Mouse (Mus musculus) intestine, embryonic 16.5 days (tissue): ENCODE data around the gene Tapbp. TPM values are rescaled to one million over a fixed set of nuclear protein-coding genes. Genes with fewer than 3 reads are reported as not detected.
"Not testable (repeated sequence)": the region's sequence is repeated elsewhere in the genome, so short reads cannot be mapped to it uniquely, and the experiment has no call there.

Experiments
- ATAC-seq: fragments of 200-750 bp; cut with Nextera tagmentation; 2 replicates; pipeline ENCODE4 v1.8.0; 2017; ENCODE audit warnings: moderate TSS enrichment, moderate library complexity
- H3K27ac ChIP-seq: fragments of 300-500 bp; sonication (generic); 2 replicates; pipeline ENCODE4 v1.5.1; 2014; ENCODE audit warnings: mild to moderate bottlenecking, low read length
- H3K27me3 ChIP-seq: fragments of 300-500 bp; sonication (generic); replicated peaks from 2 replicates; pipeline ENCODE4 v1.6.1; 2014; ENCODE audit warnings: low read length, control low read depth, mixed read lengths; ENCODE audit not compliant: control insufficient read depth, insufficient read depth
- H3K36me3 ChIP-seq: fragments of 300-500 bp; sonication (generic); 2 replicates; pipeline ENCODE4 v1.6.1; 2014; ENCODE audit warnings: low read length, control low read depth; ENCODE audit not compliant: control insufficient read depth, insufficient read depth
- H3K4me1 ChIP-seq: fragments of 300-500 bp; sonication (generic); 2 replicates; pipeline ENCODE4 v1.6.1; 2014; ENCODE audit warnings: low read length, control low read depth, mixed read lengths; ENCODE audit not compliant: control insufficient read depth, insufficient read depth
- H3K4me2 ChIP-seq: fragments of 300-500 bp; sonication (generic); 2 replicates; pipeline ENCODE4 v1.6.1; 2014; ENCODE audit warnings: low read depth, low read length, control low read depth
- H3K4me3 ChIP-seq: fragments of 300-500 bp; sonication (generic); 2 replicates; pipeline ENCODE4 v1.5.1; 2014; ENCODE audit warnings: mild to moderate bottlenecking, low read length
- H3K9ac ChIP-seq: fragments of 300-500 bp; sonication (generic); 2 replicates; pipeline ENCODE4 v1.6.1; 2014; ENCODE audit warnings: low read depth, low read length
- H3K9me3 ChIP-seq: fragments of 300-500 bp; sonication (generic); 2 replicates; pipeline ENCODE4 v1.6.1; 2016; ENCODE audit warnings: low read length, control low read depth; ENCODE audit not compliant: control insufficient read depth
- WGBS: fragments of 180-500 bp; shearing (Covaris S2); extraction: QIAGEN DNeasy Blood & Tissue Kit; methylation state at CpG from one replicate; pipeline ENCODE4 v1.1.7; 2014; 5-methylcytosine and 5-hydroxymethylcytosine counted together
- polyA plus RNA-seq: library from polyadenylated mRNA; unstranded; fragments of >200 nt; fragmentation: Nextera tagmentation; extraction: Ambion mirVana; gene quantifications from 2 replicates; pipeline ENCODE4 v1.2.1, GENCODE M21; 2015

Tapbp gene
- polyA plus RNA-seq, 1 experiment from 2014 or later, result 44.5 TPM

- Histone ChIP-seq H3K9ac (peak overlapping the region; percentile 40; the same call in 1 of the 2 replicates), H3K4me1 (peaks cover 46% of the 10 kb centered on the region), H3K27me3 (no peaks in the 10 kb centered on the region), H3K9me3 (no peaks in the 10 kb centered on the region), H3K4me3 (peak overlapping the region; percentile 61; the same call in 1 of the 2 replicates), H3K4me2 (peak overlapping the region; percentile 91; the same call in 1 of the 2 replicates), H3K27ac (peak overlapping the region; percentile 98), H3K36me3 (peaks cover 9% of the 10 kb centered on the region; the same call in 1 of the 2 replicates)
- peak; percentile 70 for ATAC-seq
- 65% methylated on average over 19 of the region's 19 CpGs for WGBS
Observed at GRCm38 (mm10) chr17:33948905-33949537, 33.3 kb downstream of the Tapbp start.

GRCm38 (mm10) chr17:33950131-33950625, 34.5 kb downstream of the Tapbp start:
- Histone ChIP-seq H3K36me3 (0 out of 2 replicates have a peak, but pooled peaks cover 2% of the 10 kb centered on the region), H3K27ac (peak overlapping the region; percentile 98), H3K9me3 (no peaks in the 10 kb centered on the region), H3K4me3 (peak overlapping the region; percentile 61), H3K4me1 (peaks cover 54% of the 10 kb centered on the region), H3K9ac (peak overlapping the region; percentile 95), H3K4me2 (peak overlapping the region; percentile 91), H3K27me3 (no peaks in the 10 kb centered on the region)
- WGBS, result 78% methylated on average over 10 of the region's 10 CpGs
- no peak for ATAC-seq

- Histone ChIP-seq H3K4me3 (peak within 1 kb of the TSS; percentile 61), H3K27ac (peak within 1 kb of the TSS; percentile 98), H3K27me3 (no peaks in the 10 kb centered on the region), H3K9me3 (no peaks in the 10 kb centered on the region), H3K9ac (peak within 1 kb of the TSS; percentile 95), H3K4me1 (peaks cover 54% of the 10 kb centered on the region), H3K36me3 (0 out of 2 replicates have a peak, but pooled peaks cover 2% of the 10 kb centered on the region), H3K4me2 (peak within 1 kb of the TSS; percentile 91)
- peak; percentile 81 for ATAC-seq
- WGBS, result under 1% methylated on average over 45 of the region's 45 CpGs
Observed at GRCm38 (mm10) chr17:33951021-33951946, 35.6 kb downstream of the Tapbp start, which contains the start of gene B3galt4. TSS of gene B3galt4 (minus strand) at chr17:33951488.

DNA sequence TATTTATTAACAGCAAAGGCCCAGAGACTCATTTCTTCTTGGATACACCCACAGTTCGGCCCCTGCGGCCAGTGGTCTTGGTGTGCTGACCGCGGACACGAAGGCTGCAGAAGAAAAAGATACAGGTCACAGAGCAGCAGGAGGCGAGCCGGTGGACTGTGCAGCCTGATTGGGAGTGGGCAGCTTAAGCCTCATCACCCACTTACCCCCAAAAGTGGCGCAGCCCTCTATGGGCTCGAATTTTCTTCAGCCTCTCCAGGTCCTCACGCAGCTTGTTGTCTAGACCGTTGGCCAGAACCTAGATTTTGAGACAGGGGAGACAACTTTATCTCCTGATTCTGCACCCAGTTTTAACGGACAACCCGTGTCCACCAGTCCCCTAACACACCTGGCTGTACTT, 36.3 kb downstream of the Tapbp start:
- Histone ChIP-seq H3K27ac (peak overlapping the region; percentile 98; the same call in 1 of the 2 replicates), H3K9ac (peak overlapping the region; percentile 95), H3K4me1 (peaks cover 59% of the 10 kb centered on the region), H3K4me3 (peak overlapping the region; percentile 61), H3K4me2 (peak overlapping the region; percentile 91)
- H3K27me3 ChIP-seq, H3K9me3 ChIP-seq, ATAC-seq, H3K36me3 ChIP-seq: not testable (repeated sequence)
- WGBS, result 73% methylated on average over 13 of the region's 13 CpGs

DNA sequence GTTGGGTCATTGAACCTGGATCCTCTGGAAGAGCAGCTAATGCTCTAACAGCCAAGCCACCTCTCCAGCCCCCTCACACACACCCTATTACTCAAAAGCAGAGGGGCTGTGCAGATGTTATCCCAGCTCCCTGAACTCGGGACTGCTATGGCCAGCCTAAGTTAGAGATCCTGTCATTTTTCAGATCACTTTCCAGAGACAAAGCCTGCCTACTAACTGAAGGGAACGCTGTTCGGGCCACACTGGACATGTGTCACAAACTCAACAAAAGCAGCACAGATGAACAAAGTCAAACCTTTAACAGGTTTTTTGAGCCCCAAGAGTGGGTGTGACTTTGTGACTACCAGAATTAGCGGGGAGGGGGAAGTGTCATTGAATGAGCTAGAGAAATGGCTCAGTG, 37.2 kb downstream of the Tapbp start:
- 82% methylated on average over 4 of the region's 4 CpGs for WGBS
- Histone ChIP-seq H3K27ac (peak overlapping the region; percentile 16; the same call in 1 of the 2 replicates), H3K27me3 (no peaks in the 10 kb centered on the region), H3K36me3 (0 out of 2 replicates have a peak, but pooled peaks cover under 1% of the 10 kb centered on the region), H3K9ac (peak overlapping the region; percentile 95), H3K4me1 (peaks cover 59% of the 10 kb centered on the region), H3K9me3 (no peaks in the 10 kb centered on the region), H3K4me2 (peak overlapping the region; percentile 80), H3K4me3 (peak overlapping the region; percentile 84; the same call in 1 of the 2 replicates)
- no peak for ATAC-seq

- WGBS, result 72% methylated on average over 3 of the region's 3 CpGs
- H3K4me1 ChIP-seq, result peaks cover 56% of the 10 kb centered on the region
- H3K27me3 ChIP-seq, result no peaks in the 10 kb centered on the region
- H3K4me2 ChIP-seq, result peak overlapping the region; percentile 80
- no peak overlapping the region for H3K27ac ChIP-seq
- H3K4me3 ChIP-seq, result peak overlapping the region; percentile 84; the same call in 1 of the 2 replicates
- H3K36me3 ChIP-seq, result no peaks in the 10 kb centered on the region
- peak overlapping the region; percentile 95 for H3K9ac ChIP-seq
- H3K9me3 ChIP-seq, result no peaks in the 10 kb centered on the region
- no peak for ATAC-seq
Observed at GRCm38 (mm10) chr17:33953310-33953709, 37.6 kb downstream of the Tapbp start.

DNA sequence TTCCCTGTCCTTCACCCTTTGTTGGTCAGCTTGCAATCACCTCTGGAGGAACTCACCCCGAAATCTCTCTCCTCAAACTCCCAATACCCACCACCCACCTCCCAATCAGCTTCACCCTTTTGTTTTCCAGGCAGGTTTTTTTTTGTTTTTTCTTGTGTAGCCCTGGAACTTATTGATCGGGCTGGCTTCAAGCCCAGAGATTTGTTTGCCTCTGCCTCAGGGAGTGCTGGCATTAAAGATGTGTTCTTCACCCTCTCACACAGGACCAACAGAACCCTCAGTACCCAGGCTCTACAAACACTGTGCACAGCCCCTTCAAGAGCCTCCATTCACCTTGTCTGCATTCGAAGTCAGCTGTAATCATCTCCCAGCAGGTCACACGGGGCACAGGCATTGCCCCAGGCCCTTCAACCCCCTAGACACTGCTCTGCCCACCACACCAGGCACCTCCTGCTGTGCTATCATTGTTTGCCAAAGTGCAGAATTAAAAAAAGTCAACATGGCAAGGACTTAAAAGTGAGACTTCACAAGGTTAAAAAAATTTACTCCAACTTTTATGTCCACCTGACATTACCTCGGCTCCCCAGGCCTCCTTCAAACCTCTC, 38.4 kb downstream of the Tapbp start:
- Histone ChIP-seq H3K4me2 (peak overlapping the region; percentile 80), H3K9me3 (no peaks in the 10 kb centered on the region), H3K36me3 (peaks cover 1% of the 10 kb centered on the region; the same call in 1 of the 2 replicates), H3K4me1 (peaks cover 51% of the 10 kb centered on the region), H3K27ac (peak overlapping the region; percentile 85), H3K4me3 (peak overlapping the region; percentile 84), H3K27me3 (no peaks in the 10 kb centered on the region), H3K9ac (peak overlapping the region; percentile 95)
- no peak for ATAC-seq
- WGBS, result 38% methylated on average over 5 of the region's 5 CpGs

GRCm38 (mm10) chr17:33954646-33955554, 39.2 kb downstream of the Tapbp start:
- no peaks in the 10 kb centered on the region for H3K27me3 ChIP-seq
- no peaks in the 10 kb centered on the region for H3K9me3 ChIP-seq
- WGBS, result under 1% methylated on average over 33 of the region's 33 CpGs
- H3K36me3 ChIP-seq, result peaks cover 5% of the 10 kb centered on the region; the same call in 1 of the 2 replicates
- peak overlapping the region; percentile 95 for H3K9ac ChIP-seq
- ATAC-seq, result peak; percentile 12
- H3K27ac ChIP-seq, result peak overlapping the region; percentile 85
- peak overlapping the region; percentile 84 for H3K4me3 ChIP-seq
- H3K4me2 ChIP-seq, result peak overlapping the region; percentile 80
- H3K4me1 ChIP-seq, result peaks cover 45% of the 10 kb centered on the region
